Mouse (Mus musculus) ES-Bruce4 (cell line): Measurements from ENCODE around the gene Gtf2e1.

Experiments
- EP300 ChIP-seq: IDR thresholded peaks from 2 replicates; pipeline ENCODE4 v1.6.1; 2011; ENCODE audit warnings: low read depth, low read length; ENCODE audit not compliant: insufficient read depth
- POLR2A ChIP-seq: IDR thresholded peaks from one replicate; pipeline ENCODE4 v1.8.1; 2011; ENCODE audit warnings: low read length; ENCODE audit not compliant: insufficient read depth

DNA sequence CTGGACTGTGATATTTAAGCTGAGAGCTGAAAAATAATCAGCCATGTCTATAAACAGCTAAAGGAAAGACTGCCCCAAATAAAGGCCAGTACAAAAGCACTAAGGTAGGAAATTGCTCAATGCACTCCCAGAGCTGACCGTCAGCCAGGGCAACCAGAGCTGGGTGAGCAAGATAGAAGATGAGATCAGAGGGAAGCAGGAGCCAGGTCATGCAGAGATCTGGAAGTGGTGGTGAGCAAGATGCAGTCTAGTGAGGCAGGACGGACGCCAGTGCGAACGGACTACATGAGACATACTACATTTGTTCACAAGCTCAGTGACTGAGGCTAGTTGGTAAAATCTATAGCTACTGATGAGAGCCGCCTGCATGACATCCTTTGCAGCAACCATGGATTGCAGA, 75.6 kb downstream of the Gtf2e1 start:
- no peak for TF ChIP-seq EP300
- no peak for TF ChIP-seq POLR2A
